Mouse (Mus musculus) hindbrain, postnatal 0 days (tissue): ENCODE measurements around the gene Fkbp5. TPM values are rescaled to one million over a fixed set of nuclear protein-coding genes. Genes with fewer than 3 reads are reported as not detected.
"Not testable (repeated sequence)": the region's sequence is repeated elsewhere in the genome, so short reads cannot be mapped to it uniquely, and the experiment has no call there.

Experiments
- ATAC-seq: fragments of 200-750 bp; cut with Nextera tagmentation; 2 replicates; pipeline ENCODE4 v1.8.0; 2017; ENCODE audit warnings: mild to moderate bottlenecking, moderate TSS enrichment, moderate library complexity
- DNase-seq: peaks from one replicate; pipeline ENCODE4 v3.0.0-alpha.2; 2015; ENCODE audit warnings: low spot score
- H3K27ac ChIP-seq: fragments of 300-500 bp; sonication (generic); 2 replicates; pipeline ENCODE4 v1.5.1; 2014; ENCODE audit warnings: mild to moderate bottlenecking
- H3K27me3 ChIP-seq: fragments of 300-500 bp; sonication (generic); 2 replicates; pipeline ENCODE4 v1.6.1; 2014; ENCODE audit warnings: low read length, mixed read lengths; ENCODE audit not compliant: insufficient read depth
- H3K36me3 ChIP-seq: fragments of 300-500 bp; sonication (generic); 2 replicates; pipeline ENCODE4 v1.6.1; 2014; ENCODE audit warnings: low read length, mixed read lengths; ENCODE audit not compliant: insufficient read depth
- H3K4me1 ChIP-seq: fragments of 300-500 bp; sonication (generic); 2 replicates; pipeline ENCODE4 v1.6.1; 2014; ENCODE audit warnings: antibody characterized with exemption, low read length, mixed read lengths; ENCODE audit not compliant: insufficient read depth
- H3K4me2 ChIP-seq: fragments of 300-500 bp; sonication (generic); 2 replicates; pipeline ENCODE4 v1.6.1; 2014; ENCODE audit warnings: low read depth, mild to moderate bottlenecking, low read length, moderate library complexity, mixed read lengths
- H3K4me3 ChIP-seq: fragments of 300-500 bp; sonication (generic); 2 replicates; pipeline ENCODE4 v1.5.1; 2014; ENCODE audit warnings: low read length
- H3K9ac ChIP-seq: fragments of 300-500 bp; sonication (generic); replicated peaks from 2 replicates; pipeline ENCODE4 v1.6.1; 2014; ENCODE audit warnings: mild to moderate bottlenecking, low read length, moderate library complexity, mixed read lengths
- H3K9me3 ChIP-seq: fragments of 300-500 bp; sonication (generic); 2 replicates; pipeline ENCODE4 v1.6.1; 2016; ENCODE audit warnings: low read length, mixed read lengths
- CTCF ChIP-seq: IDR thresholded peaks from 2 replicates; pipeline ENCODE4 v1.5.1; 2016; ENCODE audit warnings: antibody characterized with exemption, control low read depth, low read depth
- WGBS: fragments of 180-500 bp; shearing (Covaris S2); extraction: QIAGEN DNeasy Blood & Tissue Kit; methylation state at CpG from one replicate; pipeline ENCODE4 v1.1.7; 2014; 5-methylcytosine and 5-hydroxymethylcytosine counted together
- polyA plus RNA-seq: library from polyadenylated mRNA; unstranded; fragments of >200 nt; fragmentation: Nextera tagmentation; extraction: Ambion mirVana; gene quantifications from 2 replicates; pipeline ENCODE4 v1.2.1, GENCODE M21; 2015
- total RNA-seq: library from RNA; depleted of rRNA; stranded (reverse); fragments of >200 nt; gene quantifications from 2 replicates; pipeline ENCODE4 v1.2.3, GENCODE M21; 2014

The Fkbp5 gene
- total and polyA plus RNA-seq, 2 experiments from 2014 or later, result 20.0 to 27.5 TPM

GRCm38 (mm10) chr17:28360531-28361277 lies 156.6 kb downstream of the Fkbp5 start:
- no peak for ATAC-seq
- Histone ChIP-seq H3K9ac (no peak overlapping the region), H3K9me3 (no peaks in the 10 kb centered on the region), H3K4me3 (no peak overlapping the region), H3K27ac (no peak overlapping the region), H3K4me2 (no peak overlapping the region), H3K27me3 (peaks cover 30% of the 10 kb centered on the region), H3K36me3 (no peaks in the 10 kb centered on the region), H3K4me1 (no peaks in the 10 kb centered on the region; the same call in 1 of the 2 replicates)
- TF ChIP-seq CTCF, result no peak
- WGBS, result 84% methylated on average over 9 of the region's 9 CpGs
- no peak for DNase-seq

GRCm38 (mm10) chr17:28358576-28359261 lies 158.6 kb downstream of the Fkbp5 start:
- peaks cover 13% of the 10 kb centered on the region for H3K27me3 ChIP-seq
- not testable (repeated sequence) for H3K9me3 ChIP-seq, H3K27ac ChIP-seq, H3K4me3 ChIP-seq, DNase-seq, H3K4me2 ChIP-seq, H3K36me3 ChIP-seq, ATAC-seq, H3K4me1 ChIP-seq, H3K9ac ChIP-seq
- 17% methylated on average over 23 of the region's 24 CpGs for WGBS

GRCm38 (mm10) chr17:28355871-28356270 lies 161.5 kb downstream of the Fkbp5 start:
- no peak for ATAC-seq
- WGBS, result 82% methylated on average over 12 of the region's 12 CpGs

GRCm38 (mm10) chr17:28352018-28352417 lies 165.3 kb downstream of the Fkbp5 start:
- Histone ChIP-seq H3K4me3 (no peak overlapping the region), H3K4me1 (no peaks in the 10 kb centered on the region), H3K9me3 (no peaks in the 10 kb centered on the region), H3K27me3 (0 out of 2 replicates have a peak, but pooled peaks cover 6% of the 10 kb centered on the region), H3K27ac (no peak overlapping the region), H3K36me3 (no peaks in the 10 kb centered on the region), H3K4me2 (no peak overlapping the region), H3K9ac (no peak overlapping the region)
- no peak for ATAC-seq
- no peak for DNase-seq
- TF ChIP-seq CTCF, result no peak
- WGBS, result 27% methylated on average over 11 of the region's 11 CpGs

More at GRCm38 (mm10) chr17:28355871-28356270, 161.5 kb downstream of the Fkbp5 start:
- no peak for DNase-seq
- H3K9ac ChIP-seq, result no peak overlapping the region
- H3K4me3 ChIP-seq, result no peak overlapping the region
- H3K27me3 ChIP-seq, result 0 out of 2 replicates have a peak, but pooled peaks cover 16% of the 10 kb centered on the region
- no peak overlapping the region for H3K27ac ChIP-seq
- H3K9me3 ChIP-seq, result no peaks in the 10 kb centered on the region
- TF ChIP-seq CTCF, result no peak
- no peaks in the 10 kb centered on the region for H3K36me3 ChIP-seq
- no peaks in the 10 kb centered on the region for H3K4me1 ChIP-seq
- no peak overlapping the region for H3K4me2 ChIP-seq

GRCm38 (mm10) chr17:28351353-28351890 lies 165.9 kb downstream of the Fkbp5 start:
- ATAC-seq, result no peak
- DNase-seq, result no peak
- TF ChIP-seq CTCF, result no peak
- no peaks in the 10 kb centered on the region for H3K4me1 ChIP-seq
- H3K27me3 ChIP-seq, result 0 out of 2 replicates have a peak, but pooled peaks cover 6% of the 10 kb centered on the region
- H3K36me3 ChIP-seq, result no peaks in the 10 kb centered on the region
- H3K4me2 ChIP-seq, result peak overlapping the region; percentile 81
- H3K9ac ChIP-seq, result peak overlapping the region; percentile 48; the same call in 1 of the 2 replicates
- 2% methylated on average over 29 of the region's 29 CpGs for WGBS
- peak overlapping the region; percentile 9; the same call in 1 of the 2 replicates for H3K27ac ChIP-seq
- no peaks in the 10 kb centered on the region for H3K9me3 ChIP-seq
- peak overlapping the region; percentile 59 for H3K4me3 ChIP-seq

- Histone ChIP-seq H3K27me3 (0 out of 2 replicates have a peak, but pooled peaks cover 6% of the 10 kb centered on the region), H3K4me1 (no peaks in the 10 kb centered on the region; the same call in 1 of the 2 replicates), H3K36me3 (no peaks in the 10 kb centered on the region), H3K9me3 (no peaks in the 10 kb centered on the region), H3K4me3 (peak within 1 kb of the TSS; percentile 59), H3K27ac (peak within 1 kb of the TSS; percentile 70), H3K9ac (peak within 1 kb of the TSS; percentile 48), H3K4me2 (peak within 1 kb of the TSS; percentile 81)
- DNase-seq (peak; percentile 69), ATAC-seq (peak; percentile 80)
- WGBS, result 1% methylated on average over 55 of the region's 73 CpGs
- no peak for TF ChIP-seq CTCF
These were observed 166.6 kb downstream of the Fkbp5 start, which contains the start of gene Tead3 for GRCm38 (mm10) chr17:28350466-28351352. Gene Tead3 (minus strand): TSS chr17:28350817.
